Mouse (Mus musculus) 416B (cell line): ENCODE results near the gene Akp3.

ENCODE experiments used
- DNase-seq: peaks from one replicate; pipeline ENCODE4 v3.0.0; 2011; ENCODE audit warnings: low read depth

The Akp3 gene

GRCm38 (mm10) chr1:87154501-87155120 lies 29.8 kb downstream of the Akp3 start:
- DNase-seq, result no peak

GRCm38 (mm10) chr1:87155531-87156198 lies 30.9 kb downstream of the Akp3 start:
- no peak for DNase-seq

GRCm38 (mm10) chr1:87156199-87156587 lies 31.4 kb downstream of the Akp3 start, which contains the start of gene Ecel1:
Gene Ecel1 (minus strand): TSS chr1:87156521.
- no peak for DNase-seq

GRCm38 (mm10) chr1:87159396-87159795 lies 34.6 kb downstream of the Akp3 start:
- peak; percentile 57 for DNase-seq

- DNase-seq, result no peak
Measured at GRCm38 (mm10) chr1:87164164-87164795, 39.5 kb downstream of the Akp3 start.

GRCm38 (mm10) chr1:87164796-87165184 lies 40.0 kb downstream of the Akp3 start:
- DNase-seq, result no peak

- DNase-seq, result no peak
Measured at GRCm38 (mm10) chr1:87170458-87170857, 45.7 kb downstream of the Akp3 start.

GRCm38 (mm10) chr1:87171312-87171711 lies 46.5 kb downstream of the Akp3 start:
- DNase-seq, result no peak

GRCm38 (mm10) chr1:87172316-87172715 lies 47.5 kb downstream of the Akp3 start:
- no peak for DNase-seq

- DNase-seq, result peak; percentile 74
Measured at GRCm38 (mm10) chr1:87174006-87174955, 49.5 kb downstream of the Akp3 start.

GRCm38 (mm10) chr1:87175852-87176292 lies 51.1 kb downstream of the Akp3 start:
- DNase-seq, result peak; percentile 65
